Mouse (Mus musculus) lung, postnatal 0 days (tissue): ENCODE measurements at regions not wholly inside any gene's neighbourhood (a gene's known extent, or its start where the extent isn't known, plus 50 kb on each side); places are given as distances from the start of the nearest gene placed in this dataset.

ENCODE experiments used
- CTCF ChIP-seq: IDR thresholded peaks from 2 replicates; pipeline ENCODE4 v1.5.1; 2016; ENCODE audit warnings: antibody characterized with exemption, mild to moderate bottlenecking
- EP300 ChIP-seq: IDR thresholded peaks from 2 replicates; pipeline ENCODE4 v1.6.1; 2016; ENCODE audit warnings: antibody characterized with exemption, mild to moderate bottlenecking, control low read depth

GRCm38 (mm10) chr1:163607701-163608100 lies 117.3 kb downstream of the Mettl11b start:
- TF ChIP-seq CTCF, result no peak
- TF ChIP-seq EP300, result no peak
